Comparison of ENCODE assay signal across 8 mouse cellular contexts in the genomic region with DNA sequence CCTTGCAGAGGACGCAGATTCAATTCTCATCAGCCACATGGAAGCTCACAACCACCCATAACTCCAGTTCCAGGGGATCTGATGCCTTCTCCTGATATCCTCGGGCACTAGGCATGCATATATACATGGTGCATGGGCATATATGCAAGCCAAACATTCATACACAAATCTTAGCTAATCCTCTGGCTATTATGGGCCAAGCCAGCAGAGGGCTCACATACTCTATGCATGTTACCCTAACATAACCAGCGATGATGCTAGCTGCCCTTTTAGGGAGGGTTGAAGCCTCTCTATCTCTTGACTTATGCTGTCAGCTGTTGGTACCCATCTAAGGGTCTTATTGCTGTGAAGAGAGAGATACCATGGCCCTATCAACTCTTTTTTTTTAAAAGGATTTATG. TPM values are rescaled to one million over a fixed set of nuclear protein-coding genes. Genes with fewer than 3 reads are reported as not detected.
A peak's percentile ranks its signal among the peaks of the same experiment; 100 is the strongest.
DNase-seq lines count a peak whose midpoint lies in the region; ATAC-seq lines count a peak whose summit lies in the region.

No protein-coding gene starts in this region.

- peaks cover under 1% of the 10 kb centered on the region; the same call in 1 of the 2 replicates for H3K4me1 ChIP-seq in heart, embryonic 10.5 days

- H3K4me3 ChIP-seq in heart, embryonic 10.5 days = no peak overlapping the region

- no peaks in the 10 kb centered on the region for H3K36me3 ChIP-seq in heart, embryonic 10.5 days

- intact Hi-C loops in left cerebral cortex, postnatal 14 days (cut with DNase I) = no loop called here

- DNase-seq in heart, adult 8-10 months (ENCODE audit: low spot score) = peak; percentile 21
- DNase-seq in heart, embryonic 10.5 days (ENCODE audit: low spot score) = no peak
- DNase-seq in CD4-positive, CD25-positive, alpha-beta regulatory T cell, adult 2 months (ENCODE audit: low read depth, low spot score) = peak; percentile 75
- peak; percentile 68 for DNase-seq in adrenal gland, postnatal 14 days
- DNase-seq in left cerebral cortex, postnatal 14 days (ENCODE audit: low spot score in 2 of 2) = peak; percentile 51 to 56
- peak; percentile 72 for DNase-seq in retina, embryonic 14.5 days (ENCODE audit: low spot score)
- DNase-seq in ovary, adult 18-20 months (ENCODE audit: low spot score) = no peak

- peak; percentile 75; the same call in 1 of the 2 replicates for ATAC-seq in frontal cortex, adult (ENCODE audit: low TSS enrichment)

- 43% methylated on average over 3 of the region's 3 CpGs for WGBS in heart, embryonic 10.5 days

- H3K27ac ChIP-seq in heart, embryonic 10.5 days = no peak overlapping the region

- H3K27me3 ChIP-seq in heart, embryonic 10.5 days (ENCODE audit: insufficient read depth, poor library complexity, severe bottlenecking) = no peaks in the 10 kb centered on the region

- H3K9me3 ChIP-seq in heart, embryonic 10.5 days = no peaks in the 10 kb centered on the region

RNA-seq across cellular contexts. Expression of a gene that starts 4.3 kb away (rescaled TPM):
- 10 to 100 TPM; 20.3 to 23.6 (median 22.7) TPM for total RNA-seq in heart, adult 8-10 months (2022)
- 23.8 and 25.1 TPM in 2 replicates for polyA plus RNA-seq in heart, embryonic 10.5 days (2016; fragmentation: Nextera tagmentation; extraction: Ambion mirVana)
- total RNA-seq in adrenal gland, postnatal 14 days (2021) = 18.6 and 19.5 TPM in 2 replicates
- total RNA-seq in left cerebral cortex, postnatal 14 days (2021) = 10 to 100 TPM; 35.4 to 37.1 TPM

RNA-seq across cellular contexts. Expression of a gene that starts 35.8 kb away (rescaled TPM):
- 100 to 1,000 TPM; 123 to 133 (median 130) TPM for total RNA-seq in heart, adult 8-10 months (2022)
- polyA plus RNA-seq in heart, embryonic 10.5 days (2016; fragmentation: Nextera tagmentation; extraction: Ambion mirVana) = 91.3 and 119 TPM in 2 replicates
- total RNA-seq in adrenal gland, postnatal 14 days (2021) = 119 and 126 TPM in 2 replicates
- total RNA-seq in left cerebral cortex, postnatal 14 days (2021) = 10 to 100 TPM; 63.4 to 66.2 TPM

RNA-seq across cellular contexts. Expression of a gene that starts 43.5 kb away (rescaled TPM):
- 1 to 10 TPM; 7.8 to 9.3 (median 8.2) TPM for total RNA-seq in heart, adult 8-10 months (2022)
- polyA plus RNA-seq in heart, embryonic 10.5 days (2016; fragmentation: Nextera tagmentation; extraction: Ambion mirVana) = 37.9 and 40.3 TPM in 2 replicates
- 26.4 and 29.9 TPM in 2 replicates for total RNA-seq in adrenal gland, postnatal 14 days (2021)
- total RNA-seq in left cerebral cortex, postnatal 14 days (2021) = 10 to 100 TPM; 30.1 to 32.3 TPM

RNA-seq across cellular contexts. Expression of a gene that starts 45.6 kb away (rescaled TPM):
- total RNA-seq in heart, adult 8-10 months (2022) = 10 to 100 TPM; 23.4 to 28.6 (median 26.9) TPM
- polyA plus RNA-seq in heart, embryonic 10.5 days (2016; fragmentation: Nextera tagmentation; extraction: Ambion mirVana) = 37.4 and 42.2 TPM in 2 replicates
- 27.4 and 28.0 TPM in 2 replicates for total RNA-seq in adrenal gland, postnatal 14 days (2021)
- 10 to 100 TPM; 15.9 TPM for total RNA-seq in left cerebral cortex, postnatal 14 days (2021)

Comparison
In these comparisons a context has a peak if more than half of its experiments do, and no peak if none do; other contexts are left out.
1. DNase-seq: peak in heart, adult 8-10 months (single experiment), CD4-positive, CD25-positive, alpha-beta regulatory T cell, adult 2 months (single experiment), adrenal gland, postnatal 14 days (single experiment), left cerebral cortex, postnatal 14 days (2 of 2) and retina, embryonic 14.5 days (single experiment); none in heart, embryonic 10.5 days (single experiment) and ovary, adult 18-20 months (single experiment).